Mouse (Mus musculus) kidney, postnatal 0 days (tissue): ENCODE data around the gene Rps25. TPM values are rescaled to one million over a fixed set of nuclear protein-coding genes. Genes with fewer than 3 reads are reported as not detected.
"Not testable (repeated sequence)": the region's sequence is repeated elsewhere in the genome, so short reads cannot be mapped to it uniquely, and the experiment has no call there.

ENCODE experiments used
- ATAC-seq: fragments of 200-750 bp; cut with Nextera tagmentation; replicated peaks from 2 replicates; pipeline ENCODE4 v1.8.0; 2017; ENCODE audit warnings: low read depth, moderate number of reproducible peaks, moderate TSS enrichment, moderate library complexity; ENCODE audit not compliant: low FRiP score
- DNase-seq: peaks from one replicate; pipeline ENCODE4 v3.0.0-alpha.2; 2016; ENCODE audit warnings: low spot score
- H3K27ac ChIP-seq: fragments of 300-500 bp; sonication (generic); 2 replicates; pipeline ENCODE4 v1.5.1; 2014; ENCODE audit warnings: mild to moderate bottlenecking
- H3K27me3 ChIP-seq: fragments of 300-500 bp; sonication (generic); 2 replicates; pipeline ENCODE4 v1.6.1; 2014; ENCODE audit warnings: low read length, mixed read lengths; ENCODE audit not compliant: insufficient read depth
- H3K36me3 ChIP-seq: fragments of 300-500 bp; sonication (generic); 2 replicates; pipeline ENCODE4 v1.6.1; 2014; ENCODE audit warnings: low read length, mixed read lengths; ENCODE audit not compliant: insufficient read depth
- H3K4me1 ChIP-seq: fragments of 300-500 bp; sonication (generic); replicated peaks from 2 replicates; pipeline ENCODE4 v1.6.1; 2014; ENCODE audit warnings: antibody characterized with exemption, low read length, mixed read lengths; ENCODE audit not compliant: insufficient read depth
- H3K4me2 ChIP-seq: fragments of 300-500 bp; sonication (generic); 2 replicates; pipeline ENCODE4 v1.6.1; 2014; ENCODE audit warnings: mild to moderate bottlenecking, low read length, moderate library complexity, mixed read lengths
- H3K4me3 ChIP-seq: fragments of 300-500 bp; sonication (generic); replicated peaks from 2 replicates; pipeline ENCODE4 v1.5.1; 2014; ENCODE audit warnings: low read depth, low read length
- H3K9ac ChIP-seq: fragments of 300-500 bp; sonication (generic); 2 replicates; pipeline ENCODE4 v1.6.1; 2014; ENCODE audit warnings: low read depth, low read length
- H3K9me3 ChIP-seq: fragments of 300-500 bp; sonication (generic); replicated peaks from 2 replicates; pipeline ENCODE4 v1.6.1; 2016; ENCODE audit warnings: low read length, inconsistent platforms, mixed read lengths
- CTCF ChIP-seq: IDR thresholded peaks from 2 replicates; pipeline ENCODE4 v1.5.1; 2016; ENCODE audit warnings: antibody characterized with exemption, low read depth, mild to moderate bottlenecking, moderate library complexity
- WGBS: fragments of 180-500 bp; shearing (Covaris S2); extraction: QIAGEN DNeasy Blood & Tissue Kit; methylation state at CpG from one replicate; pipeline ENCODE4 v1.1.7; 2014; 5-methylcytosine and 5-hydroxymethylcytosine counted together
- microRNA-seq: library from miRNA; unstranded; fragments of <30 nt; microRNA quantifications from one replicate; pipeline ENCODE4, GENCODE M21; 2016
- polyA plus RNA-seq: library from polyadenylated mRNA; unstranded; fragments of >200 nt; fragmentation: Nextera tagmentation; extraction: Ambion mirVana; gene quantifications from 2 replicates; pipeline ENCODE4 v1.2.1, GENCODE M21; 2015

The Rps25 gene
- polyA plus RNA-seq, 1 experiment from 2014 or later = 2,934 TPM

- no peak for TF ChIP-seq CTCF
- Histone ChIP-seq H3K4me3 (no peak within 1 kb of the TSS), H3K9me3 (no peaks in the 10 kb centered on the region), H3K4me1 (no peaks in the 10 kb centered on the region), H3K9ac (no peak within 1 kb of the TSS), H3K27ac (no peak within 1 kb of the TSS), H3K36me3 (no peaks in the 10 kb centered on the region), H3K4me2 (no peak within 1 kb of the TSS), H3K27me3 (no peaks in the 10 kb centered on the region)
- DNase-seq = no peak
- ATAC-seq = no peak
- WGBS = 78% methylated on average over 19 of the region's 19 CpGs
Observed at GRCm38 (mm10) chr9:44440961-44441360, 34.0 kb downstream of the Rps25 start, which contains the start of gene Foxr1. Foxr1 (minus strand) TSS chr9:44441136.

GRCm38 (mm10) chr9:44444402-44445025 lies 37.6 kb downstream of the Rps25 start:
- H3K27me3 ChIP-seq, H3K9me3 ChIP-seq, H3K36me3 ChIP-seq, H3K9ac ChIP-seq, DNase-seq, H3K4me3 ChIP-seq, H3K27ac ChIP-seq, H3K4me1 ChIP-seq, H3K4me2 ChIP-seq, ATAC-seq: not testable (repeated sequence)
- WGBS = 80% methylated on average over 7 of the region's 7 CpGs

- DNase-seq (no peak), ATAC-seq (no peak)
- no peak overlapping the region for H3K4me3 ChIP-seq
- peak; percentile 42; the same call in 1 of the 2 replicates for TF ChIP-seq CTCF
- H3K9ac ChIP-seq = no peak overlapping the region
- H3K27me3 ChIP-seq = no peaks in the 10 kb centered on the region
- no peaks in the 10 kb centered on the region for H3K4me1 ChIP-seq
- H3K36me3 ChIP-seq = no peaks in the 10 kb centered on the region
- no peaks in the 10 kb centered on the region for H3K9me3 ChIP-seq
- H3K4me2 ChIP-seq = no peak overlapping the region
- H3K27ac ChIP-seq = no peak overlapping the region
Observed at GRCm38 (mm10) chr9:44450387-44450786, 43.4 kb downstream of the Rps25 start.

DNA sequence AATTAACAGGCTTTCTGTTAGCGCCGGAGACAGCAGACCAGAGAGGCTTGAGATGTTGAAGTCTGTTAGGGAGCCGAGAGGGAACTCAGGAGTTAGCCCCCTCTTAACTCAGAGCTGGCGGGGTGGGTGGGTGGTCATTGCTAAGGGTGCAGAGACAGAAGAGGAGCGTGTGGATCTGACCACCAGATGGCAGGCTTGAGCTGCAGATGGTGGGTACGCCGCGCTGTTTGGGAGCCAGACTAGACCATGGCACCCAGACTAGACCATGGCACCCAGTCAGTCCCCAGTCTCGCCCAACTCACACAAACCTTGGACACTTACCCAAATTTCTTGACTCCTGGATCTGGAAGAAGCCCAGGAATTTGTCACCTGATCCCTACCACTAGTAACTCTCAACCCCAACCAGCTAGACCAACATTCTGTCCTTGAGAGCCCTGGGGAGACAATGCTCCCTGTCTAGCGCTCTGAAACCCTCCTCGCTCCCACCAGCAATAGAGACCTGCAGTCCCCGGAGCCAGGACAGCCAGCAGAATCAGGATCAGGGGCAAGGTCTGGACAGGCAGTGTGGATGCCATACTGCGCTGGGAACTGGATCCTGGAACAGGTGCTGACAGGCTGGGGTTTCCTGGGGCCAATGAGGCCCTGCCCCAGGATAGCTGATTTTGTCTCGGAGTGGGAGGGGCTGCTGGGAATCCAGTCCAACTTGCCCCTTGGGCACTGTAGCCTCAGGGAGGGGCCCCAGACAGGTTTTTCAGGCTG lies 47.4 kb downstream of the Rps25 start:
- peak; percentile 85 for ATAC-seq
- Histone ChIP-seq H3K36me3 (no peaks in the 10 kb centered on the region), H3K9me3 (no peaks in the 10 kb centered on the region), H3K4me3 (no peak overlapping the region; the same call in 1 of the 2 replicates), H3K27ac (no peak overlapping the region), H3K27me3 (no peaks in the 10 kb centered on the region), H3K4me2 (peak overlapping the region; percentile 32; the same call in 1 of the 2 replicates), H3K9ac (no peak overlapping the region), H3K4me1 (no peaks in the 10 kb centered on the region)
- DNase-seq = peak; percentile 89
- peak; percentile 95 for TF ChIP-seq CTCF
- 7% methylated on average over 14 of the region's 14 CpGs for WGBS

DNA sequence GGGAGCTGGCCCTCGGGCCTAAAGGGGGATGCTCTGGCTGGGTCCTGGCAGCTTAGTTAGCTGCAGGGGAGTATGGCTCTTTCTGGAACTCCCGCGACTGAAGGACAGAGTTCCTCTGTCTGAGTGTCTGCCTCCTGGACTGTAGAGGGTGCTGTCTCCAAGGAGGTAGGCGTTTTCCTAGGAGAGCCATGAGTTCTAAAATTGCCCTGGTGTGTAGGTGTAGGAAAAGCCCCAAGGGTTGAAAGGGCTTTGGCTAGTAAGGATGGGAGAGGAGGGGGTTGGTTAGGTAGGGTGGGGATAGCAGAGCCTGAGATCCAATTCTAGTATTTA lies 47.9 kb downstream of the Rps25 start, which contains the start of gene Upk2:
Gene Upk2 (minus strand): TSS at position 86 of the 330 bp plus-strand sequence.
- 27% methylated on average over 4 of the region's 4 CpGs for WGBS
- Histone ChIP-seq H3K4me2 (peak within 1 kb of the TSS; percentile 32; the same call in 1 of the 2 replicates), H3K4me3 (no peak within 1 kb of the TSS; the same call in 1 of the 2 replicates), H3K9ac (no peak within 1 kb of the TSS), H3K4me1 (no peaks in the 10 kb centered on the region), H3K27me3 (no peaks in the 10 kb centered on the region), H3K36me3 (no peaks in the 10 kb centered on the region), H3K27ac (no peak within 1 kb of the TSS), H3K9me3 (no peaks in the 10 kb centered on the region)
- TF ChIP-seq CTCF = peak; percentile 44; the same call in 1 of the 2 replicates
- ATAC-seq (no peak), DNase-seq (no peak)

GRCm38 (mm10) chr9:44457035-44457742 lies 50.2 kb downstream of the Rps25 start:
- TF ChIP-seq CTCF = no peak
- Histone ChIP-seq H3K4me1 (no peaks in the 10 kb centered on the region), H3K27ac (no peak overlapping the region), H3K27me3 (no peaks in the 10 kb centered on the region), H3K9ac (no peak overlapping the region), H3K4me3 (no peak overlapping the region), H3K9me3 (no peaks in the 10 kb centered on the region), H3K36me3 (no peaks in the 10 kb centered on the region), H3K4me2 (no peak overlapping the region)
- peak; percentile 32 for DNase-seq
- 6% methylated on average over 11 of the region's 11 CpGs for WGBS
- no peak for ATAC-seq

Small RNAs within 50 kb of the gene (microRNA-seq; reads per million reads assigned to microRNA genes)
- 1.4 reads per million for gene Mir7085

Other genes starting within 250 kb of the Rps25 start
- 9.9 and 10.4 TPM in 2 replicates for gene Cbl, start 173.1 kb upstream of the Rps25 start, polyA plus RNA-seq
- gene Ccdc153, start 166.5 kb upstream of the Rps25 start, polyA plus RNA-seq = not detected in 2 replicates
- 16.0 and 16.7 TPM in 2 replicates for gene Pdzd3, start 155.7 kb upstream of the Rps25 start, polyA plus RNA-seq
- gene Nlrx1, start 138.5 kb upstream of the Rps25 start, polyA plus RNA-seq = 6.8 and 7.2 TPM in 2 replicates
- 1.0 and 1.6 TPM in 2 replicates for gene Abcg4, start 118.5 kb upstream of the Rps25 start, polyA plus RNA-seq
- 14.9 and 18.5 TPM in 2 replicates for gene Hinfp, start 101.5 kb upstream of the Rps25 start, polyA plus RNA-seq
- gene C2cd2l, start 86.9 kb upstream of the Rps25 start, polyA plus RNA-seq = 11.6 and 13.0 TPM in 2 replicates
- gene Dpagt1, start 81.1 kb upstream of the Rps25 start, polyA plus RNA-seq = 32.2 and 33.6 TPM in 2 replicates
- gene H2afx, start 72.4 kb upstream of the Rps25 start, polyA plus RNA-seq = 186 and 205 TPM in 2 replicates
- 88.2 and 95.8 TPM in 2 replicates for gene Hmbs, start 62.9 kb upstream of the Rps25 start, polyA plus RNA-seq
- gene Vps11, start 45.5 kb upstream of the Rps25 start, polyA plus RNA-seq = 30.3 and 31.1 TPM in 2 replicates
- 22.1 and 25.8 TPM in 2 replicates for gene Hyou1, start 27.6 kb upstream of the Rps25 start, polyA plus RNA-seq
- 88.7 and 101 TPM in 2 replicates for gene Slc37a4, start 10.3 kb upstream of the Rps25 start, polyA plus RNA-seq
- gene Trappc4, start 461 bp downstream of the Rps25 start, polyA plus RNA-seq = 130 and 135 TPM in 2 replicates
- 25.5 and 29.2 TPM in 2 replicates for gene Ccdc84, start 11.4 kb downstream of the Rps25 start, polyA plus RNA-seq
- not detected in 2 replicates for gene Foxr1, start 34.0 kb downstream of the Rps25 start, polyA plus RNA-seq
- 19.9 and 27.8 TPM in 2 replicates for gene Upk2, start 47.8 kb downstream of the Rps25 start, polyA plus RNA-seq
- 8.7 and 9.1 TPM in 2 replicates for gene Bcl9l, start 75.7 kb downstream of the Rps25 start, polyA plus RNA-seq
- gene Cxcr5, start 154.7 kb downstream of the Rps25 start, polyA plus RNA-seq = 0.05 TPM in 1 of 2 replicates, not detected in the other
- 13.8 and 14.9 TPM in 2 replicates for gene Ddx6, start 197.8 kb downstream of the Rps25 start, polyA plus RNA-seq